8 mouse cellular contexts compared by ENCODE assay signal in genomic region chr7:90409934-90410333, GRCm38 (mm10). TPM values are rescaled to one million over a fixed set of nuclear protein-coding genes. Genes with fewer than 3 reads are reported as not detected.
DNase-seq lines count a peak whose midpoint lies in the region; ATAC-seq and TF ChIP-seq lines count a peak whose summit lies in the region.

No protein-coding gene starts in this region.

- TF ChIP-seq CTCF in CH12.LX (conservative IDR thresholded peaks at IDR 0.05 in 1 of 2, IDR thresholded peaks at IDR 0.05 in 1 of 2; ENCODE audit: low read depth in 2 of 2, low read length in 2 of 2): peak; percentile 64 to 96
- no peak for TF ChIP-seq CTCF in thymus, adult 2 months (IDR thresholded peaks at IDR 0.05; ENCODE audit: borderline replicate concordance, control insufficient read depth, extremely low read depth, insufficient read depth, low read length, poor library complexity)

- no peak overlapping the region for H3K4me3 ChIP-seq in hindbrain, embryonic 10.5 days
- H3K4me3 ChIP-seq in hindbrain, embryonic 13.5 days: no peak overlapping the region
- H3K4me3 ChIP-seq in CH12.LX (replicated peaks in 1 of 3; ENCODE audit: low read depth in 2 of 3, low read length in 2 of 3, poor library complexity in 1 of 3): no peak overlapping the region
- H3K4me3 ChIP-seq in midbrain, embryonic 16.5 days (ENCODE audit: low read depth, low read length): no peak overlapping the region
- no peak overlapping the region for H3K4me3 ChIP-seq in thymus, adult 2 months (ENCODE audit: control insufficient read depth, insufficient read depth, low read length)

- H3K27ac ChIP-seq in hindbrain, embryonic 10.5 days: no peak overlapping the region
- no peak overlapping the region for H3K27ac ChIP-seq in hindbrain, embryonic 13.5 days
- no peak overlapping the region for H3K27ac ChIP-seq in CH12.LX (ENCODE audit: insufficient read depth, low read depth)
- no peak overlapping the region for H3K27ac ChIP-seq in midbrain, embryonic 16.5 days (ENCODE audit: low read length)
- no peak overlapping the region for H3K27ac ChIP-seq in thymus, adult 2 months (ENCODE audit: control insufficient read depth, insufficient read depth, low read length)

- H3K4me1 ChIP-seq in hindbrain, embryonic 10.5 days (replicated peaks): no peaks in the 10 kb centered on the region
- H3K4me1 ChIP-seq in hindbrain, embryonic 13.5 days (replicated peaks): no peaks in the 10 kb centered on the region
- no peaks in the 10 kb centered on the region for H3K4me1 ChIP-seq in CH12.LX (ENCODE audit: control insufficient read depth in 1 of 2, insufficient read depth in 2 of 2)
- no peaks in the 10 kb centered on the region for H3K4me1 ChIP-seq in midbrain, embryonic 16.5 days (ENCODE audit: control insufficient read depth, insufficient read depth, low read length)
- H3K4me1 ChIP-seq in thymus, adult 2 months (replicated peaks; ENCODE audit: control insufficient read depth, insufficient read depth, low read length): no peaks in the 10 kb centered on the region

- TF ChIP-seq POLR2A in CH12.LX (IDR thresholded peaks at IDR 0.05; ENCODE audit: low read depth, low read length): no peak
- no peak for TF ChIP-seq POLR2A in thymus, adult 2 months (IDR thresholded peaks at IDR 0.05; ENCODE audit: control insufficient read depth, extremely low read depth, insufficient read depth, low read length, poor library complexity)

- no peak overlapping the region for H3K4me2 ChIP-seq in hindbrain, embryonic 13.5 days
- H3K4me2 ChIP-seq in CH12.LX (ENCODE audit: insufficient read depth, low read depth, poor library complexity, severe bottlenecking): no peak overlapping the region
- H3K4me2 ChIP-seq in midbrain, embryonic 16.5 days (ENCODE audit: low read length): no peak overlapping the region

- H3K36me3 ChIP-seq in hindbrain, embryonic 10.5 days: no peaks in the 10 kb centered on the region
- no peaks in the 10 kb centered on the region for H3K36me3 ChIP-seq in hindbrain, embryonic 13.5 days
- H3K36me3 ChIP-seq in CH12.LX (replicated peaks in 1 of 2; ENCODE audit: control insufficient read depth in 1 of 2, insufficient read depth in 1 of 2, low read length in 1 of 2): no peaks in the 10 kb centered on the region
- H3K36me3 ChIP-seq in midbrain, embryonic 16.5 days (ENCODE audit: control insufficient read depth, insufficient read depth, low read length): no peaks in the 10 kb centered on the region
- H3K36me3 ChIP-seq in thymus, adult 2 months (ENCODE audit: control insufficient read depth, insufficient read depth, low read length): no peaks in the 10 kb centered on the region

- H3K9me3 ChIP-seq in hindbrain, embryonic 10.5 days: no peaks in the 10 kb centered on the region
- H3K9me3 ChIP-seq in hindbrain, embryonic 13.5 days: no peaks in the 10 kb centered on the region
- no peaks in the 10 kb centered on the region for H3K9me3 ChIP-seq in CH12.LX (replicated peaks; ENCODE audit: low read length)
- no peaks in the 10 kb centered on the region for H3K9me3 ChIP-seq in midbrain, embryonic 16.5 days (replicated peaks; ENCODE audit: control insufficient read depth, low read length, poor library complexity, severe bottlenecking)

- peak; percentile 50 for DNase-seq in hindbrain, embryonic 10.5 days (ENCODE audit: low spot score)
- DNase-seq in CH12.LX (ENCODE audit: extremely low read depth): peak; percentile 69
- peak; percentile 61 for DNase-seq in c-Kit-positive CD71-negative TER-119-negative erythroid progenitor cells, embryonic 14.5 days (ENCODE audit: low read depth)
- peak; percentile 71 to 76 for DNase-seq in layer of hippocampus, postnatal 10 days (ENCODE audit: low spot score in 2 of 2)
- DNase-seq in thymus, adult 2 months: peak; percentile 69

- H3K9ac ChIP-seq in hindbrain, embryonic 13.5 days: no peak overlapping the region
- H3K9ac ChIP-seq in CH12.LX (ENCODE audit: insufficient read depth, low read depth): no peak overlapping the region
- no peak overlapping the region for H3K9ac ChIP-seq in midbrain, embryonic 16.5 days (ENCODE audit: low read depth, low read length)

- dilution Hi-C loops in CH12.LX (cut with MboI; ENCODE audit: extremely low pct_ligation_motif_present, extremely low pct_unique_long_range_greater_than_20kb, low sequenced_read_pairs): no loop called here

- no peaks in the 10 kb centered on the region for H3K27me3 ChIP-seq in hindbrain, embryonic 10.5 days (ENCODE audit: insufficient read depth, poor library complexity, severe bottlenecking)
- no peaks in the 10 kb centered on the region for H3K27me3 ChIP-seq in hindbrain, embryonic 13.5 days
- no peaks in the 10 kb centered on the region for H3K27me3 ChIP-seq in CH12.LX (replicated peaks)
- no peaks in the 10 kb centered on the region for H3K27me3 ChIP-seq in midbrain, embryonic 16.5 days (ENCODE audit: control insufficient read depth, insufficient read depth, low read depth, low read length)
- H3K27me3 ChIP-seq in thymus, adult 2 months (ENCODE audit: control insufficient read depth, insufficient read depth, low read length): no peaks in the 10 kb centered on the region

- no peak for ATAC-seq in hindbrain, embryonic 13.5 days (ENCODE audit: low FRiP score)
- peak; percentile 59 for ATAC-seq in frontal cortex, adult (ENCODE audit: low TSS enrichment)
- ATAC-seq in midbrain, embryonic 16.5 days: 0 out of 2 replicates have a peak, but pooled peaks have one; percentile 21

- H3K79me2 ChIP-seq in CH12.LX (replicated peaks; ENCODE audit: control insufficient read depth, extremely low read depth, insufficient read depth, poor library complexity, severe bottlenecking): no peaks in the 10 kb centered on the region

- WGBS in hindbrain, embryonic 10.5 days: 51% methylated on average over 3 of the region's 3 CpGs
- WGBS in hindbrain, embryonic 13.5 days: 50% methylated on average over 3 of the region's 3 CpGs
- WGBS in midbrain, embryonic 16.5 days: 47% methylated on average over 3 of the region's 3 CpGs
- 51% methylated on average over 3 of the region's 3 CpGs for WGBS in thymus, adult 2 months

- 0 out of 2 replicates have a peak, but pooled peaks have one; percentile 10 for TF ChIP-seq EP300 in CH12.LX (IDR thresholded peaks at IDR 0.05; ENCODE audit: low read length)

- in situ Hi-C loops in CH12.LX (cut with MboI; ENCODE audit: low pct_ligation_motif_present, low pct_unique_long_range_greater_than_20kb, low sequenced_read_pairs): loop anchor here (10.0 kb wide), 1 partner anchor 125 kb away; no protein-coding TSS in a partner anchor

- TF ChIP-seq RAD21 in CH12.LX (IDR thresholded peaks at IDR 0.05; ENCODE audit: low read depth, low read length): no peak; the same call in none of the 2 replicates

TF ChIP-seq in CH12.LX, 34 proteins besides CTCF, POLR2A, EP300 and RAD21 (continues in another document):
- TF ChIP-seq MXI1 (IDR thresholded peaks at IDR 0.05; ENCODE audit: low read depth, low read length) (no peak), ZC3H11A (IDR thresholded peaks at IDR 0.05; ENCODE audit: low read depth, low read length) (peak; percentile 86), BHLHE40 (IDR thresholded peaks at IDR 0.05; ENCODE audit: low read depth, low read length) (0 out of 2 replicates have a peak, but pooled peaks have one; percentile 32), MYC (IDR thresholded peaks at IDR 0.05; ENCODE audit: low read depth, low read length) (peak; percentile 53; the same call in 1 of the 2 replicates), ZKSCAN1 (IDR thresholded peaks at IDR 0.05; ENCODE audit: borderline replicate concordance, low read depth, low read length) (no peak), RCOR1 (conservative IDR thresholded peaks at IDR 0.05; ENCODE audit: low read depth, low read length) (no peak), IRF4 (IDR thresholded peaks at IDR 0.05; ENCODE audit: low read depth, low read length) (peak; percentile 51; the same call in 1 of the 2 replicates), SIN3A (IDR thresholded peaks at IDR 0.05; ENCODE audit: low read length) (0 out of 2 replicates have a peak, but pooled peaks have one; percentile 34), HCFC1 (IDR thresholded peaks at IDR 0.05; ENCODE audit: low read depth, low read length) (no peak), GABPA (IDR thresholded peaks at IDR 0.05; ENCODE audit: insufficient replicate concordance, low read depth, low read length) (no peak), MAX (IDR thresholded peaks at IDR 0.05; ENCODE audit: low read length) (peak; percentile 45; the same call in 1 of the 2 replicates), POLR2AphosphoS2 (IDR thresholded peaks at IDR 0.05; ENCODE audit: low read depth, low read length) (no peak), NELFE (IDR thresholded peaks at IDR 0.05; ENCODE audit: low read depth, low read length) (peak; percentile 63; the same call in 1 of the 2 replicates)

RNA-seq across cellular contexts. Expression of gene Ccdc89, which starts 16.4 kb away (rescaled TPM):
- 2.3 and 2.6 TPM in 2 replicates for polyA plus RNA-seq in hindbrain, embryonic 10.5 days (2016; fragmentation: Nextera tagmentation; extraction: Ambion mirVana)
- 2.0 and 2.2 TPM in 2 replicates for polyA plus RNA-seq in hindbrain, embryonic 13.5 days (2015; fragmentation: Nextera tagmentation; extraction: Ambion mirVana)
- not detected in 2 replicates for total RNA-seq in CH12.LX (2012; rRNA removed)
- total RNA-seq in CH12.LX (2014; rRNA removed): not detected in 2 replicates
- polyA plus RNA-seq in CH12.LX (2012; ENCODE audit: insufficient read length, low read depth): not detected in 2 replicates
- under 1 TPM; 0.56 to 0.78 TPM for total RNA-seq in layer of hippocampus, postnatal 10 days (2021)
- 2.1 and 2.4 TPM in 2 replicates for polyA plus RNA-seq in midbrain, embryonic 16.5 days (2015; fragmentation: Nextera tagmentation; extraction: Ambion mirVana)
- polyA plus RNA-seq in thymus, adult 2 months (2012; rRNA removed): 0.18 TPM in 1 of 2 replicates, not detected in the other

RNA-seq across cellular contexts. Expression of gene Crebzf, which starts 32.6 kb away (rescaled TPM):
- 23.6 and 28.7 TPM in 2 replicates for polyA plus RNA-seq in hindbrain, embryonic 10.5 days (2016; fragmentation: Nextera tagmentation; extraction: Ambion mirVana)
- polyA plus RNA-seq in hindbrain, embryonic 13.5 days (2015; fragmentation: Nextera tagmentation; extraction: Ambion mirVana): 33.8 and 38.9 TPM in 2 replicates
- total RNA-seq in CH12.LX (2012; rRNA removed) (63.2 and 74.0 TPM in 2 replicates), CH12.LX (2014; rRNA removed) (102 and 115 TPM in 2 replicates)
- polyA plus RNA-seq in CH12.LX (2012; ENCODE audit: insufficient read length, low read depth): 51.8 and 61.5 TPM in 2 replicates
- 10 to 100 TPM; 75.2 to 88.0 TPM for total RNA-seq in layer of hippocampus, postnatal 10 days (2021)
- polyA plus RNA-seq in midbrain, embryonic 16.5 days (2015; fragmentation: Nextera tagmentation; extraction: Ambion mirVana): 27.8 and 36.1 TPM in 2 replicates
- 91.7 and 104 TPM in 2 replicates for polyA plus RNA-seq in thymus, adult 2 months (2012; rRNA removed)

RNA-seq across cellular contexts. Expression of gene Tmem126a, which starts 47.1 kb away (rescaled TPM):
- 127 and 132 TPM in 2 replicates for polyA plus RNA-seq in hindbrain, embryonic 10.5 days (2016; fragmentation: Nextera tagmentation; extraction: Ambion mirVana)
- 134 and 140 TPM in 2 replicates for polyA plus RNA-seq in hindbrain, embryonic 13.5 days (2015; fragmentation: Nextera tagmentation; extraction: Ambion mirVana)
- total RNA-seq in CH12.LX (2012; rRNA removed): 65.3 and 78.0 TPM in 2 replicates
- 121 and 133 TPM in 2 replicates for total RNA-seq in CH12.LX (2014; rRNA removed)
- polyA plus RNA-seq in CH12.LX (2012; ENCODE audit: insufficient read length, low read depth): 62.3 and 70.9 TPM in 2 replicates
- 10 to 100 TPM; 43.0 to 47.0 TPM for total RNA-seq in layer of hippocampus, postnatal 10 days (2021)
- polyA plus RNA-seq in midbrain, embryonic 16.5 days (2015; fragmentation: Nextera tagmentation; extraction: Ambion mirVana): 126 and 128 TPM in 2 replicates
- polyA plus RNA-seq in thymus, adult 2 months (2012; rRNA removed): 6.9 and 12.8 TPM in 2 replicates
